Mouse (Mus musculus) heart, embryonic 13.5 days (tissue): ENCODE data around the gene E330009J07Rik. TPM values are rescaled to one million over a fixed set of nuclear protein-coding genes. Genes with fewer than 3 reads are reported as not detected.

Source experiments
- ATAC-seq: fragments of 200-750 bp; cut with Nextera tagmentation; 2 replicates; pipeline ENCODE4 v1.8.0; 2017; ENCODE audit warnings: moderate TSS enrichment; ENCODE audit not compliant: insufficient number of reproducible peaks, low FRiP score, low TSS enrichment; ENCODE audit errors: extremely low read depth
- H3K27ac ChIP-seq: fragments of 300-500 bp; sonication (generic); replicated peaks from 2 replicates; pipeline ENCODE4 v1.5.1; 2015; ENCODE audit warnings: moderate library complexity, mild to moderate bottlenecking, inconsistent platforms
- H3K27me3 ChIP-seq: fragments of 300-500 bp; sonication (generic); replicated peaks from 2 replicates; pipeline ENCODE4 v1.6.1; 2015; ENCODE audit warnings: mild to moderate bottlenecking, inconsistent platforms
- H3K36me3 ChIP-seq: fragments of 300-500 bp; sonication (generic); 2 replicates; pipeline ENCODE4 v1.6.1; 2015; ENCODE audit warnings: mild to moderate bottlenecking, inconsistent platforms
- H3K4me1 ChIP-seq: fragments of 300-500 bp; sonication (generic); 2 replicates; pipeline ENCODE4 v1.6.1; 2015; ENCODE audit warnings: inconsistent platforms
- H3K4me2 ChIP-seq: fragments of 300-500 bp; sonication (generic); 2 replicates; pipeline ENCODE4 v1.6.1; 2015; ENCODE audit warnings: inconsistent platforms, mild to moderate bottlenecking, moderate library complexity
- H3K4me3 ChIP-seq: fragments of 300-500 bp; sonication (generic); 2 replicates; pipeline ENCODE4 v1.5.1; 2015; ENCODE audit warnings: moderate library complexity, mild to moderate bottlenecking, inconsistent platforms
- H3K9ac ChIP-seq: fragments of 300-500 bp; sonication (generic); 2 replicates; pipeline ENCODE4 v1.6.1; 2015; ENCODE audit warnings: inconsistent platforms, mild to moderate bottlenecking, moderate library complexity
- H3K9me3 ChIP-seq: fragments of 300-500 bp; sonication (generic); 2 replicates; pipeline ENCODE4 v1.6.1; 2016; ENCODE audit warnings: inconsistent platforms
- WGBS: fragments of 180-500 bp; shearing (Covaris S2); methylation state at CpG from one replicate; pipeline ENCODE4 v1.1.7; 2015; ENCODE audit warnings: mixed read lengths; 5-methylcytosine and 5-hydroxymethylcytosine counted together
- polyA plus RNA-seq: library from polyadenylated mRNA; unstranded; fragments of >200 nt; fragmentation: Nextera tagmentation; extraction: Ambion mirVana; gene quantifications from 2 replicates; pipeline ENCODE4 v1.2.1, GENCODE M21; 2015

Gene E330009J07Rik
- polyA plus RNA-seq, 1 experiment from 2014 or later: 3.1 TPM

DNA sequence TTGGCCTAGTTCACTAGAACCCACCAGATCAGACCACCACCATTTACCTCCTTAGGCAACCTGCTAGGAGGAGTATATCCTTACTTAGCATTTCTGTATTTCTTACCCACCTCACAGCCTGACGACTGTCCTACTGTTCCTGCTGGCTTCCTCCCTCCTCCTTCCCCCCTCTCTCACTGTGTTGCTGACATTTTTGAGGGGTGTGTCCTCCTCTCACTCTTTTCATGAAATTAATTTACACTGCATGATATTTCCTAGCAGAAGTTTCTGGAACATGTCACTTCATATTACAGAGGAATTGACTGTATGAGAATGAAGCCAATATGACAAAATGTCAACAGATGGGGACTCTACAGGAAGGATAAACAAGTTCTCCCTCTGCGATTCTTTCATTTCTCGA lies 7.2 kb downstream of the E330009J07Rik start:
- Histone ChIP-seq H3K4me3 (no peak overlapping the region), H3K27me3 (peaks cover 3% of the 10 kb centered on the region; the same call in 1 of the 2 replicates), H3K36me3 (no peaks in the 10 kb centered on the region), H3K4me2 (no peak overlapping the region), H3K9me3 (no peaks in the 10 kb centered on the region), H3K9ac (no peak overlapping the region), H3K4me1 (no peaks in the 10 kb centered on the region), H3K27ac (no peak overlapping the region)
- ATAC-seq: no peak
- WGBS: 57% methylated on average over 3 of the region's 3 CpGs

DNA sequence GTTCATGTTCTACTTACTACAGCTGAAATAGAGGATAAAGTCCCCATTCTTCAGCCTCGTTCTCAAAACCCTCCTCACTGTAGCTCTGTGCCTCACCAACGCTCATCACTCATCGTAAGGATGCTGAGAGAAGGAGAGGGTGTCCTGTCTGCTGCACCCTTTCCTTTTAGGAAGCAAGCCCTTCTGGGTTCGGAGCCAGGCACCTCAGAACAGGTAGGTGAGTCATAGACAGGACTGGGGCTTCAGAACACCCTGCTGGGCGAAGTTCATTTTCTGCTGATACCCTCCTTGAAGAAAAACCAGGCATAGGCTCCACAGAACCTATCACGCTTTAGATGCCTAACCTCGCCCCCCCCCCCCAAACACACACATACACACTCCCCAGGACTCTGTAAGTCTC lies 8.5 kb downstream of the E330009J07Rik start:
- no peak overlapping the region for H3K4me2 ChIP-seq
- 78% methylated on average over 7 of the region's 7 CpGs for WGBS
- no peak for ATAC-seq
- no peak overlapping the region for H3K27ac ChIP-seq
- H3K4me3 ChIP-seq: no peak overlapping the region
- H3K27me3 ChIP-seq: no peaks in the 10 kb centered on the region
- no peaks in the 10 kb centered on the region for H3K4me1 ChIP-seq
- no peak overlapping the region for H3K9ac ChIP-seq
- no peaks in the 10 kb centered on the region for H3K36me3 ChIP-seq
- H3K9me3 ChIP-seq: no peaks in the 10 kb centered on the region

DNA sequence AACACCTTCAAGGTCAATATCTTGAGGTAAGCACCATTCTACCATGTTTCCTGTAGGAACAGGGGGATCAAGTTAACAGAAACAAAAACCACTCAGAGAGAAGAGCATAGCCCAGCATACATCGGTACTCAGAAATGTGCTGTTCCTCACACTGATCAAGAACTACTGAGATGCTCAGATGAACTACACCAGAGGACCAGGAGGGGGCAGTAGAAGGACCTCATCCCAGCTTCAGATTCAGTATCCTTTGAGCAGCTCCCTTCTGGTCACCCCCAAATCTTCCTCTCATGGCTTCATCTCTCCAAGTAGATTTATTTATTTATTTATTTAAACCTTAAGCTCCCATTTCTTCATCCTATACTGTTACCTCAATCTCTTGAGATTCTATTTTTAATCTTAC lies 12.2 kb downstream of the E330009J07Rik start:
- no peaks in the 10 kb centered on the region; the same call in 1 of the 2 replicates for H3K4me1 ChIP-seq
- no peak overlapping the region for H3K4me2 ChIP-seq
- H3K9me3 ChIP-seq: no peaks in the 10 kb centered on the region
- no peak overlapping the region for H3K9ac ChIP-seq
- no peaks in the 10 kb centered on the region for H3K36me3 ChIP-seq
- H3K4me3 ChIP-seq: no peak overlapping the region
- WGBS: 50% methylated on average over 1 of the region's 1 CpGs
- H3K27ac ChIP-seq: no peak overlapping the region
- H3K27me3 ChIP-seq: no peaks in the 10 kb centered on the region
- ATAC-seq: no peak

DNA sequence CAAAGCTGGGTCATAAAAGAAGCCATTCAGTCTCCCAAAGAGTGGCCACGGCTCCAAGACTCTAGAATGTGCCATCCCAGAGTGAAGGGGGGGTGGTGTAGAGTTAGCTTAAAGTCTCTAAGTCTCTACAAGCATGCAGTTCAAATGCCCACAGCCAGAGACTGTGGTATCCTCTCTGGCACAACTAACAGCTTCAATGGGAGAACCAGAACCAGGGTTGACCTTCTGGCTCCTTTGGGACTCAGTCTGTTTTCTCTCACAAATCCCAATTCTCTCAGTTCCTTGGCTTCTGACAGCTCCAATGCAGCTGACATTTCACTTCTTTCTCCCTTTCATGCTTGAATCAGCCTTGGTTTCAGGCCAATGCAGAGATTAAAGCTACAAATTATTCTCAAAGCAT lies 12.9 kb downstream of the E330009J07Rik start:
- no peak overlapping the region for H3K4me2 ChIP-seq
- WGBS: 76% methylated on average over 1 of the region's 1 CpGs
- no peak for ATAC-seq

DNA sequence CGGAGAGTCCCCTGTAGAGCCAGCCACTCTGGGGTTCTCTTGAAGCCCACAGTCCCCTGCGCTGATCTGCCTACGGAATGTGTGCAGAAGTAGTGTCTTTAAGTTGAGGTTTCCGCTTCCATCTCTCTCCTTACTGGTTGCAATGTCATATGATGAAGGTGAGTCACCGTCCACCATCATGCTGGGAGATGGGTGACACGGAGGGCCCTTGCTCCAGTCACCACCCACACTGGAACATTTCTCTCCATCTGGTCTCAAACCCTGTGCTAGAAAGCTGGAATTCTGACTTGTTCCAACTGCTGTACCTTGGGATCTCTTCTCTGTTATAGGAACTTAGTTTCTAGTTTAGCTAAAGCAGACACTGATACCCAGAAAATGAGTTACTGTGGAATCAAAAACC lies 14.8 kb downstream of the E330009J07Rik start:
- no peak for ATAC-seq
- H3K27me3 ChIP-seq: no peaks in the 10 kb centered on the region
- 76% methylated on average over 6 of the region's 6 CpGs for WGBS

More for the DNA sequence above, 12.9 kb downstream of the E330009J07Rik start:
- Histone ChIP-seq H3K9me3 (no peaks in the 10 kb centered on the region), H3K36me3 (no peaks in the 10 kb centered on the region), H3K4me3 (no peak overlapping the region), H3K9ac (no peak overlapping the region), H3K27me3 (no peaks in the 10 kb centered on the region), H3K4me1 (no peaks in the 10 kb centered on the region; the same call in 1 of the 2 replicates), H3K27ac (no peak overlapping the region)

DNA sequence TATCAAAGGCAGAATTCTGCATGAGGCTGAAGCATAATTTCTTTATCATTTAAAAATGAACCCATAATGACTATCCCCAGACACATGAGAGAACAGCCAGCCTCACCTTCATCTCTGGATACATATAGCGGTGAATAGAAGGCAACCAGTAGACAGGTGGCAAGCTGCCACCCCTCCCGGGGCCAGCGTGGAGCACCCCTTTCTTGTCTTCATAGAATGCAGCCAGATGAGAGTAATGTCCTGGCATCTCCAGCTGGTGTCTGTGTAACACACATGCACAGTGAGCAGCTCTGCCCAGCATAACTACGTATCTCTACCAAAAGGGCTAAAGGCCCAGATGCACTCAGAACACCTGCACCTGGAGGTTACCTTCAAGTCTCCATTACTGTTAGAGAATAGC lies 17.5 kb downstream of the E330009J07Rik start:
- no peak for ATAC-seq
- Histone ChIP-seq H3K4me2 (no peak overlapping the region), H3K27ac (no peak overlapping the region), H3K4me3 (no peak overlapping the region), H3K4me1 (no peaks in the 10 kb centered on the region; the same call in 1 of the 2 replicates), H3K9me3 (no peaks in the 10 kb centered on the region), H3K27me3 (no peaks in the 10 kb centered on the region), H3K9ac (no peak overlapping the region), H3K36me3 (no peaks in the 10 kb centered on the region)
- 81% methylated on average over 4 of the region's 4 CpGs for WGBS

More for the DNA sequence above, 14.8 kb downstream of the E330009J07Rik start:
- Histone ChIP-seq H3K9ac (no peak overlapping the region), H3K4me3 (no peak overlapping the region), H3K4me1 (no peaks in the 10 kb centered on the region; the same call in 1 of the 2 replicates), H3K27ac (no peak overlapping the region), H3K36me3 (no peaks in the 10 kb centered on the region), H3K4me2 (no peak overlapping the region), H3K9me3 (no peaks in the 10 kb centered on the region)

DNA sequence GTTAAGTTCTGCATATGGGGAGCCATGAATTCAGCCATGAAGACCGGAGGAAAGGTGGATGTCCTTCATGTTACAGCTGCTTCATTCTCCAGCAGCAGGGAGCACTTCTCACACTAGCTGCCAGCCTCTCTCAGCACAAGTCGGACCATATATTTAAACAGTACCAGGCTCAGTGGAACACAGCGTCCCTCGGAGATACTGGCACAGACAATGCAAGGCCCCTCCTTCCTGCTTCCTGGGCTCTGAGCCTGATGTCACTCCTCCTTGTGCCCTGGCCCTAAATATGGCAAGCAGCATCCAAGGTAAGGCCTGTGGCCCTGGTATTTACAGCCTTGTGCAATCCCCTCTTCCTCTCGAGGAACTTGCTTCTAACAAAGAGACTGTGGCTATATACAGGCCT lies 20.1 kb downstream of the E330009J07Rik start:
- WGBS: 80% methylated on average over 5 of the region's 5 CpGs
- no peaks in the 10 kb centered on the region; the same call in 1 of the 2 replicates for H3K4me1 ChIP-seq
- no peak overlapping the region for H3K4me3 ChIP-seq
- no peak overlapping the region for H3K4me2 ChIP-seq
- H3K36me3 ChIP-seq: no peaks in the 10 kb centered on the region
- no peak overlapping the region for H3K9ac ChIP-seq
- no peaks in the 10 kb centered on the region for H3K27me3 ChIP-seq
- H3K9me3 ChIP-seq: no peaks in the 10 kb centered on the region
- ATAC-seq: no peak
- no peak overlapping the region for H3K27ac ChIP-seq

DNA sequence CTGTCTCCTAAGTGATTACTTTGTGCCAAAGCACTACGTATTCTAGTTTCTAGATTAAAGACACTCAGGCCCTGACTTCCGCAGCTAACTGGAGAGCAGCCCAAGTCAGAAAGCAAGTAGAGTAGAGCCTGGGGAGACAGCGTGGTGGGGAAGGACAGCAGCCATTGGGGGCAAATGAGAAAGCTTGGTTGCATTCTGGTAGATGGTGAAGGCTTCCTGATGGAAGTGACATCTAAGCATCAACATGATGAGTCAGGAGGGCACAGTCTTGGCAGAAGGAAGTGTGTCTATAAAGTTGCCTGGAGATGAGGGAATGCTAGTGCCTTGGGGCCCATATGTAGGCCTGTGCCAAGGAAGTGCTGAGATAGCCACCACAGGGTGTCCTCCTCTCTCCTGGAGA lies 22.4 kb downstream of the E330009J07Rik start:
- Histone ChIP-seq H3K36me3 (peaks cover 7% of the 10 kb centered on the region; the same call in 1 of the 2 replicates), H3K9ac (no peak overlapping the region), H3K4me2 (no peak overlapping the region), H3K4me3 (no peak overlapping the region), H3K4me1 (no peaks in the 10 kb centered on the region), H3K27me3 (no peaks in the 10 kb centered on the region), H3K9me3 (no peaks in the 10 kb centered on the region), H3K27ac (no peak overlapping the region)
- no peak for ATAC-seq
- 86% methylated on average over 3 of the region's 3 CpGs for WGBS

DNA sequence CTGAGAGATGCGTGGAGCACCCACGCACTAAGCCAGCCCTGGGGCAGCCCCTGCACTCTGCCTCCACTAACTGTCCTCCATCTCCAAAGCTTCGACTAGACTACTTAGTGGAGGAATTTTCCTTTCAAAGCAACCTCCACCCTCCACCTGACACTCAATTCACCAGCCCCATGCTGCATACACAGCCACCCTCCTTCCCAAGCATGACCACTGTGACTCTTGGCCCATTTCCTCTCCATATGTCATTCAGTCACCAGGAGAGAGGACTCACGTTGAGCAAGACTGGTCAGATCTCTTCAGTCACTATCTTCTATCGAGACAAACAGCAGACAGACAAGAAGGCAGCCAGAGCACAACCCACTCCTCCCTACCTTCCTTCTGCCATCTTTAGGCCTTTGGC lies 22.9 kb downstream of the E330009J07Rik start:
- no peak for ATAC-seq
- no peak overlapping the region for H3K4me2 ChIP-seq
- H3K27me3 ChIP-seq: no peaks in the 10 kb centered on the region
- no peak overlapping the region for H3K4me3 ChIP-seq
- no peak overlapping the region for H3K27ac ChIP-seq
- 77% methylated on average over 5 of the region's 5 CpGs for WGBS
- H3K9me3 ChIP-seq: no peaks in the 10 kb centered on the region
- peaks cover 13% of the 10 kb centered on the region; the same call in 1 of the 2 replicates for H3K36me3 ChIP-seq
- no peaks in the 10 kb centered on the region for H3K4me1 ChIP-seq
- no peak overlapping the region for H3K9ac ChIP-seq

DNA sequence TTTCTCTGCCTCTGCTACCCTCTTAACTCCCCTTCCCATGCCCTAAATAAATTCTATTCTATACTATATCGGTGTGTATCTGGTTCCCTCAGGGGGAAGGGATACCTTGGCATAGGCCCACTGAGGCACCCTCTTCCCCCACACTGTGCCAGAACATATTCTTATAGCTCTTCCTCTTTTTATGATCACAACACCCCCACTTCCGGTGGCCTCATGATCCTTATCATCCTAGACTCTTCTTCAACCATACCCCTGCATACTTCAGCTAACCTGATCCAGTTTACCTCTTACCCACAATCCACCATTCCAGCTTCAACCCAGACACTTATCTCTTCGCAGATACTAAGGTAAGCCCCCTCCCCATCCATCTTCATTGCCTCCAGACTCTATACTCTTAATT lies 24.9 kb downstream of the E330009J07Rik start:
- no peak overlapping the region for H3K9ac ChIP-seq
- H3K36me3 ChIP-seq: peaks cover 28% of the 10 kb centered on the region
- ATAC-seq: no peak
- no peak overlapping the region for H3K4me3 ChIP-seq
- 82% methylated on average over 3 of the region's 3 CpGs for WGBS
- H3K27me3 ChIP-seq: no peaks in the 10 kb centered on the region
- H3K4me2 ChIP-seq: no peak overlapping the region
- H3K27ac ChIP-seq: no peak overlapping the region
- no peaks in the 10 kb centered on the region for H3K9me3 ChIP-seq
- no peaks in the 10 kb centered on the region for H3K4me1 ChIP-seq

DNA sequence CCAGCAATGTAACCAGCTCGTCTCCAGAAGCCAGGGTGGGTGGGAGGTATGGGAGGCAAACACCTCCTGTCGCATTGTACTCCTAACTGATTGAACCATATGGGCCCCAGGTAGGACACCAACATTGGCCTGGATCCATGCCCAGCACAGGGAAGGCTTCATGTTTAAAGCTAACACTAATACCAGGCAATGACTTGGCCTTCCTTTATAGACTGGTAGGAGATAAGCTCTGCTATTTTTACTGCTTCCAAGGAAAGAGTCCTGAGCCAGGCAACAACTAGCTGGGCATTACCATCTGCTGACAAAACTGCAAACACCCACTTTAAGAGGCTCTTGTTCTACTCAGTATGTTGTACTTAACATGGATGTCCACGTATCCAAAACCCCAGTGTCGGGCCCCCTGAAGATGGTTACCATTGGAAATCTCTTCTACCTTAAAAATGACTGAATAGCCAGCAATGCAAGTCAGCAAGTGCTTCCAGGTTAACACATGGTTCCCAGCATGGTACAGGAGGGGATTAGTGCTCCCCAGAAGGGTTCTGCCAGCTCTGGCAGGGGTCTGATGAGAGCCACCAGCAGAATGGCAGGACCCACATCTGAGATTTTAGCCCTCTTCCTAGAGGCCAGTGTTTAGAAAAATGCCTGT lies 32.2 kb downstream of the E330009J07Rik start:
- Histone ChIP-seq H3K9me3 (0 out of 2 replicates have a peak, but pooled peaks cover 2% of the 10 kb centered on the region), H3K27ac (no peak overlapping the region), H3K4me2 (no peak overlapping the region), H3K4me1 (0 out of 2 replicates have a peak, but pooled peaks cover 2% of the 10 kb centered on the region), H3K4me3 (no peak overlapping the region), H3K36me3 (peaks cover 68% of the 10 kb centered on the region), H3K9ac (no peak overlapping the region), H3K27me3 (no peaks in the 10 kb centered on the region)
- WGBS: 69% methylated on average over 4 of the region's 4 CpGs
- no peak for ATAC-seq

DNA sequence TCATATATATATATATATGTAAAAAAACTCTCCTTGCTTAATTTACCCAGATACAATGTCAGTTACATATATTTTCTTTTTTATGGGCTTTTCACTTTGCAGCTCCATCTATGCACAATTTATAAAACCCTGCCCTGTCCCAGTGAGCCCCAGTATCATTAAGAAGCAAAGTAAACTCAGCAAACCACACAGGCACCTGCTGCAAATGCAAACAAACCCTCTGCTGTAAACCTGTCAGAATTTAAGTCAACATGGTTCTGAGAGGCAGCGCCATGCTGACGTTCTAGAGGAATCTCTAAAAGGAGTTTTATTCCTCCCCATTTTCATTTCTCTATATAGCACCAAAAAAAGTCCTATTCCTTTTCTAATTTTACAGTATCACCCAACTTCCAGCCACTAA lies 33.9 kb downstream of the E330009J07Rik start:
- 0 out of 2 replicates have a peak, but pooled peaks cover 8% of the 10 kb centered on the region for H3K9me3 ChIP-seq
- peaks cover 72% of the 10 kb centered on the region for H3K36me3 ChIP-seq
- H3K27ac ChIP-seq: no peak overlapping the region
- 83% methylated on average over 2 of the region's 2 CpGs for WGBS
- H3K27me3 ChIP-seq: no peaks in the 10 kb centered on the region
- 0 out of 2 replicates have a peak, but pooled peaks cover 2% of the 10 kb centered on the region for H3K4me1 ChIP-seq
- H3K4me3 ChIP-seq: no peak overlapping the region
- ATAC-seq: no peak
- no peak overlapping the region for H3K9ac ChIP-seq
- H3K4me2 ChIP-seq: no peak overlapping the region
